Mouse (Mus musculus) forebrain, embryonic 11.5 days (tissue): ENCODE results near the gene Lrrtm3. TPM values are rescaled to one million over a fixed set of nuclear protein-coding genes. Genes with fewer than 3 reads are reported as not detected.
A peak's percentile ranks its signal among the peaks of the same experiment; 100 is the strongest.

Source experiments
- ATAC-seq: fragments of 200-750 bp; cut with Nextera tagmentation; replicated peaks from 2 replicates; pipeline ENCODE4 v1.8.0; 2017; ENCODE audit warnings: moderate TSS enrichment; ENCODE audit not compliant: low FRiP score
- DNase-seq: peaks from one replicate; pipeline ENCODE4 v3.0.0-alpha.2; 2017; ENCODE audit warnings: low spot score
- H3K27ac ChIP-seq: fragments of 300-500 bp; sonication (generic); 2 replicates; pipeline ENCODE4 v1.5.1; 2014; ENCODE audit warnings: low read depth, low read length
- H3K27me3 ChIP-seq: fragments of 300-500 bp; sonication (generic); 2 replicates; pipeline ENCODE4 v1.6.1; 2014; ENCODE audit warnings: mild to moderate bottlenecking, low read length, mixed read lengths; ENCODE audit not compliant: control insufficient read depth, insufficient read depth
- H3K36me3 ChIP-seq: fragments of 300-500 bp; sonication (generic); 2 replicates; pipeline ENCODE4 v1.6.1; 2014; ENCODE audit warnings: mild to moderate bottlenecking, low read length, moderate library complexity, mixed read lengths; ENCODE audit not compliant: control insufficient read depth, insufficient read depth
- H3K4me1 ChIP-seq: fragments of 300-500 bp; sonication (generic); replicated peaks from 2 replicates; pipeline ENCODE4 v1.6.1; 2014; ENCODE audit warnings: low read length, mixed read lengths; ENCODE audit not compliant: control insufficient read depth, insufficient read depth
- H3K4me2 ChIP-seq: fragments of 300-500 bp; sonication (generic); 2 replicates; pipeline ENCODE4 v1.6.1; 2014; ENCODE audit warnings: low read depth, mild to moderate bottlenecking, low read length, moderate library complexity, mixed read lengths; ENCODE audit not compliant: severe bottlenecking
- H3K4me3 ChIP-seq: fragments of 300-500 bp; sonication (generic); 2 replicates; pipeline ENCODE4 v1.5.1; 2014; ENCODE audit warnings: low read depth, low read length
- H3K9ac ChIP-seq: fragments of 300-500 bp; sonication (generic); 2 replicates; pipeline ENCODE4 v1.6.1; 2014; ENCODE audit warnings: low read length
- H3K9me3 ChIP-seq: fragments of 300-500 bp; sonication (generic); 2 replicates; pipeline ENCODE4 v1.6.1; 2016; ENCODE audit warnings: low read length, mixed read lengths; ENCODE audit not compliant: control insufficient read depth
- WGBS: fragments of 180-500 bp; shearing (Covaris S2); extraction: QIAGEN DNeasy Blood & Tissue Kit; methylation state at CpG from one replicate; pipeline ENCODE4 v1.1.7; 2014; 5-methylcytosine and 5-hydroxymethylcytosine counted together
- polyA plus RNA-seq: library from polyadenylated mRNA; unstranded; fragments of >200 nt; fragmentation: Nextera tagmentation; extraction: Ambion mirVana; gene quantifications from 2 replicates; pipeline ENCODE4 v1.2.1, GENCODE M21; 2014

The Lrrtm3 gene
- polyA plus RNA-seq, 1 experiment from 2014 or later = 2.6 TPM

GRCm38 (mm10) chr10:64075944-64076343 is 14.1 kb downstream of the Lrrtm3 start:
- Histone ChIP-seq H3K9me3 (no peaks in the 10 kb centered on the region), H3K4me3 (no peak overlapping the region), H3K4me1 (0 out of 2 replicates have a peak, but pooled peaks cover 2% of the 10 kb centered on the region), H3K36me3 (no peaks in the 10 kb centered on the region), H3K4me2 (no peak overlapping the region), H3K27ac (no peak overlapping the region), H3K9ac (no peak overlapping the region), H3K27me3 (no peaks in the 10 kb centered on the region)
- ATAC-seq (no peak), DNase-seq (no peak)
- WGBS = 42% methylated on average over 5 of the region's 5 CpGs

GRCm38 (mm10) chr10:64063704-64064103 is 26.4 kb downstream of the Lrrtm3 start:
- WGBS = 93% methylated on average over 9 of the region's 9 CpGs
- H3K9me3 ChIP-seq = no peaks in the 10 kb centered on the region
- no peaks in the 10 kb centered on the region for H3K36me3 ChIP-seq
- H3K4me3 ChIP-seq = no peak overlapping the region
- no peak for DNase-seq
- no peak overlapping the region for H3K27ac ChIP-seq
- H3K4me2 ChIP-seq = no peak overlapping the region
- ATAC-seq = no peak
- H3K4me1 ChIP-seq = no peaks in the 10 kb centered on the region
- H3K27me3 ChIP-seq = no peaks in the 10 kb centered on the region
- H3K9ac ChIP-seq = no peak overlapping the region

- no peak overlapping the region for H3K4me2 ChIP-seq
- DNase-seq (no peak), ATAC-seq (no peak)
- H3K36me3 ChIP-seq = no peaks in the 10 kb centered on the region
- H3K9me3 ChIP-seq = no peaks in the 10 kb centered on the region
- H3K4me1 ChIP-seq = no peaks in the 10 kb centered on the region
- no peaks in the 10 kb centered on the region for H3K27me3 ChIP-seq
- 84% methylated on average over 6 of the region's 6 CpGs for WGBS
- H3K4me3 ChIP-seq = no peak overlapping the region
- no peak overlapping the region for H3K9ac ChIP-seq
- no peak overlapping the region for H3K27ac ChIP-seq
Measured at GRCm38 (mm10) chr10:64049946-64050345, 40.1 kb downstream of the Lrrtm3 start.

- DNase-seq (no peak), ATAC-seq (no peak)
- no peaks in the 10 kb centered on the region for H3K9me3 ChIP-seq
- H3K9ac ChIP-seq = no peak overlapping the region
- no peaks in the 10 kb centered on the region for H3K27me3 ChIP-seq
- no peak overlapping the region for H3K4me2 ChIP-seq
- no peaks in the 10 kb centered on the region for H3K36me3 ChIP-seq
- 89% methylated on average over 6 of the region's 6 CpGs for WGBS
- H3K4me1 ChIP-seq = no peaks in the 10 kb centered on the region
- no peak overlapping the region for H3K27ac ChIP-seq
- no peak overlapping the region for H3K4me3 ChIP-seq
Measured at GRCm38 (mm10) chr10:64049151-64049550, 40.9 kb downstream of the Lrrtm3 start.

- H3K9ac ChIP-seq = no peak overlapping the region
Measured at GRCm38 (mm10) chr10:64041892-64042291, 48.2 kb downstream of the Lrrtm3 start.

GRCm38 (mm10) chr10:64041218-64041617 is 48.9 kb downstream of the Lrrtm3 start:
- H3K4me1 ChIP-seq = no peaks in the 10 kb centered on the region
- H3K4me3 ChIP-seq = no peak overlapping the region
- H3K4me2 ChIP-seq = no peak overlapping the region
- no peak for DNase-seq
- 88% methylated on average over 7 of the region's 7 CpGs for WGBS
- H3K36me3 ChIP-seq = no peaks in the 10 kb centered on the region
- no peak overlapping the region for H3K27ac ChIP-seq
- no peak overlapping the region for H3K9ac ChIP-seq
- H3K27me3 ChIP-seq = no peaks in the 10 kb centered on the region
- H3K9me3 ChIP-seq = no peaks in the 10 kb centered on the region
- ATAC-seq = no peak

More at GRCm38 (mm10) chr10:64041892-64042291, 48.2 kb downstream of the Lrrtm3 start:
- WGBS = 85% methylated on average over 11 of the region's 11 CpGs
- Histone ChIP-seq H3K27me3 (no peaks in the 10 kb centered on the region), H3K4me3 (no peak overlapping the region), H3K4me1 (no peaks in the 10 kb centered on the region), H3K9me3 (no peaks in the 10 kb centered on the region), H3K27ac (no peak overlapping the region), H3K4me2 (no peak overlapping the region), H3K36me3 (no peaks in the 10 kb centered on the region)
- no peak for DNase-seq
- no peak for ATAC-seq

GRCm38 (mm10) chr10:64039760-64040535 is 50.1 kb downstream of the Lrrtm3 start:
- H3K9me3 ChIP-seq = no peaks in the 10 kb centered on the region
- H3K9ac ChIP-seq = no peak overlapping the region
- H3K4me2 ChIP-seq = no peak overlapping the region
- no peaks in the 10 kb centered on the region for H3K27me3 ChIP-seq
- no peaks in the 10 kb centered on the region for H3K4me1 ChIP-seq
- H3K4me3 ChIP-seq = no peak overlapping the region
- H3K27ac ChIP-seq = no peak overlapping the region
- ATAC-seq = 0 out of 2 replicates have a peak, but pooled peaks have one; percentile 44
- 78% methylated on average over 17 of the region's 17 CpGs for WGBS
- DNase-seq = no peak
- H3K36me3 ChIP-seq = no peaks in the 10 kb centered on the region

- H3K4me3 ChIP-seq = no peak overlapping the region
- no peak overlapping the region for H3K9ac ChIP-seq
- ATAC-seq = no peak
- H3K27ac ChIP-seq = no peak overlapping the region
- DNase-seq = no peak
- no peak overlapping the region for H3K4me2 ChIP-seq
- no peaks in the 10 kb centered on the region for H3K9me3 ChIP-seq
- H3K4me1 ChIP-seq = no peaks in the 10 kb centered on the region
- H3K27me3 ChIP-seq = no peaks in the 10 kb centered on the region
- H3K36me3 ChIP-seq = no peaks in the 10 kb centered on the region
Measured at GRCm38 (mm10) chr10:64030901-64031300, 59.2 kb downstream of the Lrrtm3 start.

- Histone ChIP-seq H3K27me3 (no peaks in the 10 kb centered on the region), H3K4me2 (no peak overlapping the region), H3K36me3 (no peaks in the 10 kb centered on the region), H3K4me3 (no peak overlapping the region), H3K4me1 (no peaks in the 10 kb centered on the region), H3K9ac (no peak overlapping the region), H3K9me3 (no peaks in the 10 kb centered on the region), H3K27ac (no peak overlapping the region)
- ATAC-seq (no peak), DNase-seq (no peak)
- 81% methylated on average over 6 of the region's 6 CpGs for WGBS
Measured at GRCm38 (mm10) chr10:64023340-64023739, 66.7 kb downstream of the Lrrtm3 start.
